Mouse (Mus musculus) limb, embryonic 12.5 days (tissue): ENCODE measurements around the gene Add3. TPM values are rescaled to one million over a fixed set of nuclear protein-coding genes. Genes with fewer than 3 reads are reported as not detected.

Source experiments
- ATAC-seq: fragments of 200-750 bp; cut with Nextera tagmentation; 2 replicates; pipeline ENCODE4 v1.8.0; 2017; ENCODE audit warnings: low read depth, moderate TSS enrichment; ENCODE audit not compliant: insufficient number of reproducible peaks, insufficient read depth, low FRiP score, low TSS enrichment
- H3K27ac ChIP-seq: fragments of 300-500 bp; sonication (generic); 2 replicates; pipeline ENCODE4 v1.5.1; 2016; ENCODE audit warnings: mild to moderate bottlenecking, moderate library complexity
- H3K27me3 ChIP-seq: fragments of 300-500 bp; sonication (generic); 2 replicates; pipeline ENCODE4 v1.6.1; 2016; ENCODE audit warnings: mild to moderate bottlenecking, moderate library complexity
- H3K36me3 ChIP-seq: fragments of 300-500 bp; sonication (generic); 2 replicates; pipeline ENCODE4 v1.6.1; 2016; ENCODE audit warnings: mild to moderate bottlenecking, moderate library complexity
- H3K4me1 ChIP-seq: fragments of 300-500 bp; sonication (generic); replicated peaks from 2 replicates; pipeline ENCODE4 v1.6.1; 2016
- H3K4me2 ChIP-seq: fragments of 300-500 bp; sonication (generic); 2 replicates; pipeline ENCODE4 v1.6.1; 2016; ENCODE audit warnings: mild to moderate bottlenecking, moderate library complexity
- H3K4me3 ChIP-seq: fragments of 300-500 bp; sonication (generic); replicated peaks from 2 replicates; pipeline ENCODE4 v1.5.1; 2016; ENCODE audit warnings: mild to moderate bottlenecking
- H3K9ac ChIP-seq: fragments of 300-500 bp; sonication (generic); replicated peaks from 2 replicates; pipeline ENCODE4 v1.6.1; 2016; ENCODE audit warnings: mild to moderate bottlenecking, moderate library complexity
- H3K9me3 ChIP-seq: fragments of 300-500 bp; sonication (generic); 2 replicates; pipeline ENCODE4 v1.6.1; 2016; ENCODE audit warnings: mild to moderate bottlenecking, moderate library complexity
- WGBS: fragments of 180-500 bp; shearing (Covaris S2); methylation state at CpG from one replicate; pipeline ENCODE4 v1.1.7; 2016; 5-methylcytosine and 5-hydroxymethylcytosine counted together
- polyA plus RNA-seq: library from polyadenylated mRNA; unstranded; fragments of >200 nt; fragmentation: Nextera tagmentation; extraction: Ambion mirVana; gene quantifications from 2 replicates; pipeline ENCODE4 v1.2.1, GENCODE M21; 2016

The Add3 gene
- polyA plus RNA-seq, 1 experiment from 2014 or later: 83.8 TPM

DNA sequence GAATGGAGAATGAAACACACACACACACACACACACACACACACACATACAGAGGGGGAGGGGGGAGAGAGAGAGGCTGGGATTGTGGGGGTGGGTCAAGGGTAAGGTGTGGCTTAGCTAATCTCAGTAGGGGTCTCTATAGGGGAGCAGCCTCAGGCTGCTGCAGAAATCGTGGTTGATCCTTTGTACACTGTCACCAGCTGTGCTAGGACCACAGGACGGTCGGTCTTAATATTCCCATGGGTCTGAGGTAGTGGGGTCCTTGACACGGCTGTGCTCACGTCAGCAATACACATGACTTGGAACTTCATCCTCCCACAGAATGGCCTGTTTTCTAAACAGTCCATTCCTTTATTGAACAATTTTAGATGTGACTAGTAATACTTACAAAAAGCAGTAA lies 35.3 kb downstream of the Add3 start:
- Histone ChIP-seq H3K9me3 (no peaks in the 10 kb centered on the region), H3K36me3 (no peaks in the 10 kb centered on the region), H3K27me3 (no peaks in the 10 kb centered on the region), H3K4me1 (no peaks in the 10 kb centered on the region; the same call in 1 of the 2 replicates), H3K27ac (no peak overlapping the region), H3K4me2 (no peak overlapping the region), H3K4me3 (no peak overlapping the region), H3K9ac (no peak overlapping the region)
- 75% methylated on average over 5 of the region's 5 CpGs for WGBS
- no peak for ATAC-seq

DNA sequence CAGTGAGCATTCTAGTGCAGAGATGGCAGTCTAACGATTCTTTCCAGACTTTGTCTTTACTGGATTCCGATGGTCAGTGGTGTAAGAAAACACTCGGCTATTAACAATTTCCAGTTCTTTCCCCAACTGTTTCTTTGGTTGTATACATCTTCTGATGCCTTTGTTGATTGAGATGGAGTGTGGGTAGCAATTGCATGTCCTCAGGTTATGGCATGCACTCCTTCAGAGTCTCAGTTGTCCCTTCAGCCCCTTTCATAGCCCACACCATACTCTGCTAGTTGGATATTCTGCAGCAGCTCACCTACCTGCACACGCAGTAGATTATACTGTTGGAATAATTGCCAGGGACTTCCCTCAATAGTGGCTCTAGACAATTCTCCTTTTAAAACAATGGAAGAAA lies 36.3 kb downstream of the Add3 start:
- H3K27me3 ChIP-seq: no peaks in the 10 kb centered on the region
- no peak overlapping the region for H3K4me2 ChIP-seq
- 94% methylated on average over 4 of the region's 4 CpGs for WGBS
- no peaks in the 10 kb centered on the region for H3K36me3 ChIP-seq
- no peak overlapping the region for H3K9ac ChIP-seq
- no peak overlapping the region for H3K27ac ChIP-seq
- ATAC-seq: no peak
- no peaks in the 10 kb centered on the region for H3K9me3 ChIP-seq
- H3K4me3 ChIP-seq: no peak overlapping the region
- no peaks in the 10 kb centered on the region; the same call in 1 of the 2 replicates for H3K4me1 ChIP-seq

DNA sequence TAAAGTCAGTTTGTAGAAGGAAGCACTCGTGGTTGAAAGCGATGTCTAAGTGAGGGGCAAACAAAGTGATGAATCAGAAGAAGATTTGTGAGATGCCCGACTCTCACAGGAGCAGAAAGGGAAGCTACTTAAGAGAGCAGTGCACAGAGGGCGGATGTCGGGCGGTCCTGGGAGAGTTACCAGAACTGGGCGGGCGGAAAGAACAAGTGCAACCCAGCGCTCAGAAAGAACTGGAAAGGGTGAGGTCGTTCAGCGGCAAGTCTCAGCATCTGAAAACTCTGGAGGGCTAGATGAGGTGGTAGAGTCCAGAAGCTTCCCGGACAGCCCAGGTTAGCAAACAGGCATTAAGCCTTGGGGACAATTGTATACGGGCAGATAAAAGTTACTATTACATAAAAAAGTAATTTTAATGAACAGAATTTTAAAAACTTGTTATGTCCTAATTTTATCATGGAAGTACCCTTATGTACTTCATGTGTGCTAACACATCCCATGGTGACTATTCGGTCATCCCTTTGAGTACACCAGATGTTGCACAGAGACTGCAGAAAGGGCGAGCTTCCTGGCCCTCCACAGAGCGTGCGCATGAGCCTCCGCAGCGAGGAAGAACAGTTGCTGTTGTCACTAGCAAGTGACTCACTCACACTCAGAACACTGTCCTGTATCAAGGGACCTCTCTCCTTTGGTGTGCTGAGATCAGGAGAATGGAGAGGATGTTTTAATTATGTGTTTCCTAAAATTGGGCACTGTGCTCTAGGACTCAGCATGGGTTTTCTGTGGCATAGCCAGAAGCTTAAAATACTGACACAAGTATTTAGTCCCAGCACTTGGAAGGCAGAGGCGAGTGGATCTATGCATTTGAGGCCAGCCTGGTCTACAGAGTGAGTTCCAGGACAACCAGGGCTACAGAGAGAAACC lies 38.6 kb downstream of the Add3 start:
- Histone ChIP-seq H3K27ac (no peak overlapping the region), H3K27me3 (no peaks in the 10 kb centered on the region), H3K4me3 (no peak overlapping the region), H3K9me3 (no peaks in the 10 kb centered on the region), H3K9ac (no peak overlapping the region), H3K4me1 (peaks cover 9% of the 10 kb centered on the region), H3K4me2 (no peak overlapping the region), H3K36me3 (no peaks in the 10 kb centered on the region)
- no peak for ATAC-seq
- WGBS: 93% methylated on average over 20 of the region's 20 CpGs

DNA sequence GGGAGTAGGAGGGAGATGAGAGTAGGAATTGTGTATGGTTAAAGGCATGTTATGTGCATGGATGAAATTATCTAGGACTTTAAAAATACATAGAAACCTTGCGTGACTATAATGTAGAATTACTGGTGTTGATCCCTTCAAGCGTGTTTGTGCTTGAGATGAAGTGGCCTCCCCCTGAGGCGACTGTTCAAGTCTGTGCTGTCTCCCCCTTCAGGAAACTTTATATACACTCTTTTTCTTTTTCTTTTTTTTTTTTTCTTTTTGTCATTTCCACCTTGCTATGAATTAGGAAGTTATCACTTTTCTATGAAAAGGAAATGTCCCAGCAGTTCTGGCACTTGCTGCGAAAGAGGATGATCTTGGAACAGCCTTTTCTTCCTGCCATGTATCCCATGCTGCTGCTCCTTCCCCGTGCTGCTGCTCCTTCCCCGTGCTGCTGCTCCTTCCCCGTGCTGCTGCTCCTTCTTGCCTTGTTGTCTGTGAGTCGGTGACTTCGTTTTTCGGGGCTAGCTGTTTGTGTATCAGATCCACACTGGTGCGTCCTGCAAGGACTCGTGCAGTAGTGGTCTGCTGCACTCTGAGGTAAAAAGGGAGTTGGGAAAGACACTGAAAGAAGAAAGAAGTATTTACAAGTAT lies 40.0 kb downstream of the Add3 start:
- H3K36me3 ChIP-seq: no peaks in the 10 kb centered on the region
- no peaks in the 10 kb centered on the region for H3K9me3 ChIP-seq
- H3K4me3 ChIP-seq: no peak overlapping the region
- ATAC-seq: no peak
- H3K27me3 ChIP-seq: no peaks in the 10 kb centered on the region
- no peak overlapping the region for H3K27ac ChIP-seq
- H3K4me2 ChIP-seq: no peak overlapping the region
- no peak overlapping the region for H3K9ac ChIP-seq
- peaks cover 20% of the 10 kb centered on the region for H3K4me1 ChIP-seq
- 85% methylated on average over 12 of the region's 12 CpGs for WGBS

DNA sequence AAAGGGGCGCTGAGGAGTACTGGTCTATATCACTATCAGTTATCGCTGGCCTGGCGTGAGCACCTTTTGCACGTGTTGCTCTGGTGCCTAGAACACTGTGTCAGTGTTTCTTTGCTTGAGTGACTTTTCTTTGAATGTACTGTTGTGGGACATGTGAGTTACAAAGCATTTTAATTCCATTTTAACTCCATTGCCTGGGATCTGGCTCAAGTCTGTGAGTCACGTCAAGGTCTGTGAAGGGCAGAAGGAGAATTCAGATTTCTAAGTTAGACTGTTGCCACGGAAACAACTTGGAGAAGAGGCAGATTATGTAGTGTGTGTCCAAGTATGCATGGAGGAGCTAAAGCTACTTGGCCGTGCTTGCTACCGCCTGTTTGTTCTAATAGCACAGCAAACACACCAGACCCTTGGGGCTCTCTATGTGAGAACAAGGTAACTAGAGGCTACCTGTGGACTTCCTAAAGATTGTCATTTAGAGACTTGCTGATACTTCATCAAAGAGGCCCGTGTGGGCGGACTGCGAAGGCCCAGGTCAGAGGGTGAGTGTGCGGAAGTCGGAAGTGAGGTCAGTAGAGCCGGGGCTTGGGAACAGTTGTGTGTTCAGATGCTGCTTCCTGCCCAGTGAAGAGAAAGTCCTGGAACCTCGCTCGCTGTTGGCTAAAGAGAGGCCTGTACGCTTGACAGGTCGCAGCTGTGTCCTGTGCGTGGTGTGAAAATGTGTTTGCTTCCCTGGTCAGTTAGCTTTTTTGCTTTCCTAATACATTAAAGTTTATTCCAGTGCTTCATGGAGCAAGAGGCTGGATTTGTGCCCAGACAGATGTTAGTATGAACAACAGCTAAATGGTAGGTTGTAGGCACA lies 41.0 kb downstream of the Add3 start:
- WGBS: 90% methylated on average over 19 of the region's 19 CpGs
- ATAC-seq: no peak
- no peak overlapping the region for H3K27ac ChIP-seq

DNA sequence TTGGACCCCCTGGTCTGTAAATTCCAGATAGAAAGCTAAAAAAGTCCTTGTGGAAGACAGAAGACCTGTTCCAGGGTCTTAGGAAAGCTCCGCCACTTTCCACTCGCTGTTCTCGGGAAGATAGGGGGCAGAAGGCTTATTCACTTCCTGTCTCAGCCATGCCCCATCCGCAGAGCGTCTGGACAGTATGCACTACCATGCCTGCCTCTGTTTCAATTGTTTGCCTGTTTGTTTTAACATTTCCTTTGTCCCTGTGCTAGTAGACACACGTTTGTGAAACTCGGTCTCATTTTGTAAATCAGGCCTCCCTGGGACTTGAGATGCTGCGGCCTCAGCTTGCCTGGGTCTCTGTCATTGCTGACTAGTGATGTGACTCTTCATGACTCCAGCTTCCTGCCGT lies 43.4 kb downstream of the Add3 start:
- no peak for ATAC-seq
- no peak overlapping the region for H3K4me2 ChIP-seq
- H3K27me3 ChIP-seq: no peaks in the 10 kb centered on the region
- H3K36me3 ChIP-seq: no peaks in the 10 kb centered on the region
- peaks cover 44% of the 10 kb centered on the region for H3K4me1 ChIP-seq
- WGBS: 69% methylated on average over 9 of the region's 9 CpGs
- no peak overlapping the region for H3K9ac ChIP-seq
- no peak overlapping the region for H3K4me3 ChIP-seq
- H3K9me3 ChIP-seq: no peaks in the 10 kb centered on the region
- H3K27ac ChIP-seq: no peak overlapping the region; the same call in 1 of the 2 replicates

More for the DNA sequence above, 41.0 kb downstream of the Add3 start:
- Histone ChIP-seq H3K27me3 (no peaks in the 10 kb centered on the region), H3K4me2 (no peak overlapping the region), H3K4me1 (peaks cover 26% of the 10 kb centered on the region), H3K36me3 (no peaks in the 10 kb centered on the region), H3K9me3 (no peaks in the 10 kb centered on the region), H3K9ac (no peak overlapping the region), H3K4me3 (no peak overlapping the region)

DNA sequence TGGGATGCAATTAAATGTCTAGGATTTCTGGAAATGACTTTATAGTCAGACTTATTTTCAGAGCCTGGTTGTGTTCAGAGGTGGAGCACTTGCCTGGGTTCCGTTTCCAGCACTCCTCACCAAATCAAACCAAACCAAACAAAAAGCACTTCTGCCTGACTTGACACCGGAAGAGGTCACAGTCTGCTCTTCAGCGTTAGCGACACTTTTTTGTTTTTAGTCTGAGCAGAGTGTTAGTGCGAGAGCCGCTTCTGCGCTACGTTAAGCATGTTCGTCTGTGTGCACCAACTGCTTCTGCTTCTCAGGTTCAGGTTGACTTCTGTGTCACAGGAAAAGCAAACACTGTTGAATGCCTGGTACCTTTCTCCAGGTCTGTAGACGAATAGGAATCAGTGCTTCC lies 44.0 kb downstream of the Add3 start:
- H3K9ac ChIP-seq: no peak overlapping the region
- H3K36me3 ChIP-seq: no peaks in the 10 kb centered on the region
- peak overlapping the region; percentile 21; the same call in 1 of the 2 replicates for H3K4me2 ChIP-seq
- ATAC-seq: no peak
- WGBS: 60% methylated on average over 10 of the region's 10 CpGs
- H3K4me3 ChIP-seq: no peak overlapping the region
- H3K9me3 ChIP-seq: no peaks in the 10 kb centered on the region
- H3K27me3 ChIP-seq: no peaks in the 10 kb centered on the region
- H3K4me1 ChIP-seq: peaks cover 44% of the 10 kb centered on the region
- H3K27ac ChIP-seq: peak overlapping the region; percentile 18; the same call in 1 of the 2 replicates

DNA sequence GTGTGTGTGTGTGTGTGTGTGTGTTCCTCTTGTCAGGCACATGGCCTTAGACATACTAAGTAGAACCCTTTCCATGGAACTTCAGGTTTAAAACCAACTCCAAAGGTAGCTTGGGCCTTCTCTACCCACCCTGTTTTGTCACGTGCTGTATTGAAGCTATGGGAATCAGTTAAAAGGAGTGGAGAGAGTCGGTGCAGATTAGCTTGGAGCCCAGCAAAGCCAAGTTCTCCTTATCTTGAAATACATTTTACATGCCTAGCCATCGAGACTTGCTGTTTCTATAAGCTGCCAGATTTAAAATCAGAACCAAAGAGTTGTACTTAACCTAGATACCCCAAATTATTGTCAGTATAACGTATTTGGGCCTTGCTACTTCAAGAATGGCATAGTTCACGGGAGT lies 44.7 kb downstream of the Add3 start:
- peaks cover 44% of the 10 kb centered on the region for H3K4me1 ChIP-seq
- no peak overlapping the region for H3K4me3 ChIP-seq
- ATAC-seq: no peak
- WGBS: 82% methylated on average over 5 of the region's 5 CpGs
- H3K4me2 ChIP-seq: no peak overlapping the region
- no peaks in the 10 kb centered on the region for H3K36me3 ChIP-seq
- H3K9me3 ChIP-seq: no peaks in the 10 kb centered on the region
- H3K27ac ChIP-seq: no peak overlapping the region
- H3K9ac ChIP-seq: no peak overlapping the region
- no peaks in the 10 kb centered on the region for H3K27me3 ChIP-seq

DNA sequence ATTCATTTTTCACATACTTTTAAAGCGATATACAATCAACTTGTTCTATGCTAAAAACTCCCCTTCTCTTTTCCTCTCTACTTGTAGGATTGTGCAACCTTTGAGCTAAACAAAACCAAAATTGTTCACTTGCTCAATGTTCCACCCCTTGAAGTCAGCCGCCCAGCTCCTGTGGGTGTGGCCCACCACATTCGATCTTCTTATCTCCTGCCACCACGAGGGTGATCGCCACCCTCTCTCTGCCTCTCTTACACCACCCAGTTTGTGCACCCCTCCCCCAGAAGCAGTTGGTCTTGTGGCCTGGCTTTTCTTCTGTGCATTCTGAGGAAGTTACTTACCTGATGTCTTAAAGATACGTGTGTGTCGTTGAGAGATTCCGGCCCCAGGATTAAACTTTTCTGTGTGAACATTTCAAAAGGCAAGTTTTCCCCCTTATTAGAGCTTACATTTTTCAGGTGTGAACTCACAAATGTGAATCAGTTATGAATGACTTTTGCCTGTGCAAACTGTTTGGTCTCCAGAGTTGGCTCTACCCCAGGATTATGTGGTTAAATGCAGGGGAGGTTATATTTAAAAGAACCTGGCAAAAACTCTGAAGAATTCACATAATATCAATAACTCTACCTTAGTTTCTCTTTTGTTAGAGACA lies 45.4 kb downstream of the Add3 start:
- no peaks in the 10 kb centered on the region for H3K9me3 ChIP-seq
- 57% methylated on average over 8 of the region's 8 CpGs for WGBS
- H3K27ac ChIP-seq: no peak overlapping the region
- H3K36me3 ChIP-seq: no peaks in the 10 kb centered on the region
- no peak for ATAC-seq
- H3K4me3 ChIP-seq: no peak overlapping the region
- H3K9ac ChIP-seq: no peak overlapping the region
- peaks cover 44% of the 10 kb centered on the region for H3K4me1 ChIP-seq
- H3K4me2 ChIP-seq: no peak overlapping the region
- no peaks in the 10 kb centered on the region for H3K27me3 ChIP-seq

DNA sequence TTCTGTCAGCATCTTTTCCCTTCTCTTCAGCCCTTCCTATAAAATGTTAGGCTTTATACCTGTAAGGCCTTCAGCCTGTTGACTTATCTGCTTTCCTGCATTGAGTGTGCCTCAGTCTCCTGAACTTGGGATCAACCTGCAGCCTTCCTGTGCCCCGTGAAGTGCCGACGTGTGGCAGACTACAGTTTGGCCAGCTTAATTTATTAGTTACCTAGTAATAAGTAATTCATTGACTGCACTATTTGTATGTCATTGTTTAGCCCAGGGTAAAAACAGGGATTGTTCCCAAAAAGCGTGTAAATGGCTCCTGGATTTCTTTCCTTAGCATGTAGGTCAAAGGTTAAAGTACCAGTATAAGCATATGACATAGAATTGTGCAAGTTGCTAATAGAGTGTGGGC lies 46.2 kb downstream of the Add3 start:
- H3K4me3 ChIP-seq: no peak overlapping the region
- 48% methylated on average over 4 of the region's 4 CpGs for WGBS
- ATAC-seq: no peak

More for the DNA sequence above, 46.2 kb downstream of the Add3 start:
- Histone ChIP-seq H3K9me3 (no peaks in the 10 kb centered on the region), H3K9ac (no peak overlapping the region), H3K4me2 (no peak overlapping the region), H3K4me1 (peaks cover 48% of the 10 kb centered on the region), H3K27ac (no peak overlapping the region), H3K36me3 (no peaks in the 10 kb centered on the region), H3K27me3 (no peaks in the 10 kb centered on the region)
